Mouse (Mus musculus) T-helper 2 cell (primary cell): ENCODE results near the gene Tacc2.

Experiments
- in situ Hi-C: fragments of 300-600 bp; cut with MboI, MseI; formaldehyde crosslinking; loops from one replicate; pipeline ENCODE4 v1.15.1; 2025; ENCODE audit warnings: high pct_unique_total_duplicates

Gene Tacc2

GRCm38 (mm10) chr7:130613973-130614372 is 36.7 kb downstream of the Tacc2 start:
- in situ Hi-C loops: no loop called here

DNA sequence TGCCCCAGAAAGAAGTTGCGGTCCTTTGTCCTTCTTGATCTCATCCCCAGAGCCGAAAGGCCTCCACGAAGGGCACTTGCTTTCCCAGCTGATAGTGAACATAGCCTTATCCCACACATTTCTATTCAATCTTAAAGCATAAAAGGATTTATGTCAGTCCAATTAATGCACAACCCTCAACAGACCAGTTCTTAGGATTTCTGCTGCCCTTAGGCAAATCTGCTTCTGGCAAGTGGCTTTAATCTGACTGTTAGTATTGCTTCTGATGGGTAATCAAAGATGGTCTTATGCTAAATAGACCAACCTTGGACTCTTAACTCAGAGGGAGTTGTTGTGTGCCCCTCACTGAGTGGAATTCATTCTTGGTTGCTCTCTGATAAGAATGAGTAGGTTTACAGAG is 40.4 kb downstream of the Tacc2 start:
- in situ Hi-C loops: no loop called here

DNA sequence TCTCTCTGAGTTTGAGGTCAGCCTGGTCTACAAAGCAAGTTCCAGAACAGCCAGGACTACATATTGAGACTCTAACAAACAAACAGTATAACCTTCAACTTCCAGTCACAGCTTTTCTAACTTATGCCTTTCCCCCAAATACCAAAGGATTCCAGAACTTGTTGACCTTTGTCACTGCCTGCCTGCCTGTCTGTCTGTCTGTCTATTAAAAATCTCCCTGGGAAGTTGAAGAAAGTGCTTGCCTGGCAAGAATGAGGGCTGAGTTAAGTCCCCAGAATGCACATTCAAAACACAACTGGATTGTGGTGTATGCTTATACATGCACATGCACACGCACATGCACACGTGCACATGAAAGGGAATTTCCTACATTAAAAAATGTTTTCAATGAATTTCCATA is 43.8 kb downstream of the Tacc2 start:
- in situ Hi-C loops: no loop called here

- in situ Hi-C loops: no loop called here
Measured at GRCm38 (mm10) chr7:130621953-130622352, 44.7 kb downstream of the Tacc2 start.

DNA sequence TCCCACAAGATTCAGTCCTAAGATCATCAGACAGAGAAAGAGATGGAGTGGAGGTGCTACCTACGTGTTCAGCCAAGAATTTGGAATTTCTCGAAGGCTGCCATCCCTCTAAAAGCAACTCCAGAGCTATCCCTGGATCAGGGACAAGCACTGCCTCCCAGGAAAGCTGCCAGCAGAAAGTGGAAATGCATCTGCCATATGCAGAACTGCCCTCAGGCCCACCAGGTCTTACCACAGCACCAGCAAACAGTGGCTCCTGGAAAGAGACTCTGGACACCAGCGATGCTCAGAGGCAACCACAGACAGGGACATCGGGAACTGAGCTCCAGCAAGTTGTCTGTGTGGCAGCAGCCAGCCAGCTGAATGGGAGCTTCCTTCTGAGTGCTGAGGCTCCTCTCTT is 45.1 kb downstream of the Tacc2 start:
- in situ Hi-C loops: no loop called here

GRCm38 (mm10) chr7:130624299-130624698 is 47.1 kb downstream of the Tacc2 start:
- in situ Hi-C loops: no loop called here

- in situ Hi-C loops: no loop called here
Measured at GRCm38 (mm10) chr7:130625361-130625760, 48.1 kb downstream of the Tacc2 start.

DNA sequence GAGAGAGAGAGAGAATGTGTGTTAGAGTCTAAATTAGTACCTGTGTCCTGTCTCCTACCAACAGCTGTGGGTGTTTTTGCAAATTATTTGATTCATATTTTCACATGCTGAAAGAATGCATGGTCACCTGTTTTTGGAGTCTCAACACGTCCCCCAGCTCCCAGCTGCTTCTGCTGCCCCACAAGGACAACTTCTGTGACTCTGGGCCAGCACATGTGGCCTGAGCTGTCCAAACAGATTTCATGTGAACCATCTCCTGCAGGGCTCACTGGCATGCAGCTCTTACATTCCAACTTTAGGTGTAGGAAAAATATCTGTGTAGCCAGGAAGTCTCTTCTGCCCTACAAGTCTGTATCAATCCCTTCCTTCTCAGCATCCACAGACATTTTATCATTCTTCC is 51.4 kb downstream of the Tacc2 start:
- in situ Hi-C loops: no loop called here

GRCm38 (mm10) chr7:130629999-130630398 is 52.8 kb downstream of the Tacc2 start:
- in situ Hi-C loops: no loop called here

DNA sequence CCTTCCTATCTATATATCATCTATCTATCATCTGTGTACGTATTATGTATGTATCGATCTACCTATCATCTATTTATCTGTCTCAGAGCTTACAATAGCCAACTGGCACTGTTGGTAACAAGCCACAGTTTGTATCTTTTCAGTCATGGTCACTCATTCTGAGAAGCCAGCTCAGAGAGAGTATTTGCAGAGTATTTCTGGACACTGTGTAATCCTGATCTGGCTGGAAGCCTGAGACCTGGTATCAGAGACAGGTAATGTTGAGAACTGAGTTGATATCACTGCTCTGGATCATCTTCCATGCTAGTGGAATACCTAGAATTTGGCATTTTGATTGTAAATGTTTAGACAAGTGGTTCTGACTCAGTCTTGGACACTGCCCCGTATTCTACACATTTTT is 53.7 kb downstream of the Tacc2 start:
- in situ Hi-C loops: no loop called here

DNA sequence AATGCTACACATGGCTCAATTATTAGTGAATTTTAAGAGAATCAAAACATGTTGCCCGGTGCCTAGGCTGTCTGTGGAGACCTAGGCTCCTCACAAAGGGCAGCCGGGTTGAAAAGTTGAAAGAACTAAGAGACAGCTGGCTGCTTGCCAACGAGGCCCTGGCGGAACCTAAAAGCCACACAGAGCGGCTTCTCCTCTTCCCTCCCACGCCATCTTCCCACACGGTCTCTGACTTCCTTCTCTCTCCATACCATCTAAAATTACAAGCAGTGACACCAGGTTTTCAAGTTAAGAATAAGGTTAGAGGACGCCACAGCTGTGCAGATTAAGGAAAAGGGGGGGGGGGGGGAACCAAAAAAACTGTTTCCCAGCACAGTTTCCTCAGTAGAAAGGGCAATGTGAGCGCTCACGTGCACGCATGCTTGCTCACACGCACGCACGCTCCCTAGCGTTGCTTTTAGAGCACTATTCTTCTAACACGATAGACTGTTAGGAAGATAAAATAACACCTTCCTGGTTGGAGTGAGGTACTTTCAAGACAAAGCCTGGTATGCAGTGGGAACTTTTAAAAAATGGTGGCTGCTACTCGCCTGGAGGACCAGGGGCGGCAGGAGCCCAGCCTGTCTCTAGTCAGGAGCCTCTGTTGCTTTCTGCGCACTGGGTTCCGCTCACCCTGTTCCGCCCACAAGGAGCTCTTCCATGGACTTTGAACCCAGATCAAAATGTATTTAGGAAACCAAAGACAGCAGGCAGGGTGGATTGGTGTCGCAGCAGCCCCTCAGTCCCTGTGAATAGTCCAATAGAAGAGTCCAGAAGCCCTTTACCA is 54.5 kb downstream of the Tacc2 start:
- in situ Hi-C loops: no loop called here

DNA sequence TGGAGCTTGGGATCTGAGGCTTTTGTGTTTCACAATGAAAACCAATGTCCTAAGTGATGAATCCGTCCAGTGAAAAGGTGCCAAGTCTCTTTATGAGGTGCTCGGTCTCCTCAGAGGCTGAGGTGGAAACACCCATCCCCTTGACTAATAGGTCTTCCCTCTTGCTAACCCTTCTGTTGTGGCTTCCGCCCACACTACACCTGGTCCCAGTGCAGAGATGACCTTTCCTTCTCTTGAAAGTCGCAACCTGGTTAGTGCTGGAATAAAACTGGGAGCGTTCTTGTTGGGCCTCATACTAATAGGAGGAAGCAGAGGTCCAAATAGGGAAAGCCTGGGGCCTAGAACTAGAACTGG is 55.1 kb downstream of the Tacc2 start:
- in situ Hi-C loops: no loop called here

- in situ Hi-C loops: no loop called here
Measured at GRCm38 (mm10) chr7:130634259-130634871, 57.1 kb downstream of the Tacc2 start.

GRCm38 (mm10) chr7:130635212-130635611 is 58.0 kb downstream of the Tacc2 start:
- in situ Hi-C loops: no loop called here

- in situ Hi-C loops: no loop called here
Measured at GRCm38 (mm10) chr7:130636274-130636673, 59.0 kb downstream of the Tacc2 start.

GRCm38 (mm10) chr7:130636902-130637301 is 59.7 kb downstream of the Tacc2 start:
- in situ Hi-C loops: no loop called here

DNA sequence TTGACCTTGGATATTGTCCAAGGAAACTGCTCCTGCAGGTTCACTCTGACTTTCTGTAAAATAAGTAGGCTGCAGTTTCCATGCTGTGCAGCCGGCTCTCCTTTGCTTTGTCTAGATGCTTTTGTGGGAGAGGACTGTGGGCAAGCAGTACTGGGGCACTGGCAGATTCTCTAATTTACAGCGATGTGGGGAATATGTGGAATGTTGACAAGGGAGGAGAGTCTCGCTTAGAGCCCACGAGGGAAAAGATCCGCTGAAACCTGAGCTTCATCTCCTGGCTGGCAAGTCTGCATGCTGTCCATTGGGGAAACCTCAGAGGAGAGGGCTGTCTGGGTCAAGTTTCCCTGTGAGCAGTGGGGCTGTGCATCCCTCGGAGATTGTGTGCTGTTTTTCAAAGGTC is 60.6 kb downstream of the Tacc2 start:
- in situ Hi-C loops: no loop called here

- in situ Hi-C loops: no loop called here
Measured at GRCm38 (mm10) chr7:130640681-130641080, 63.4 kb downstream of the Tacc2 start.

DNA sequence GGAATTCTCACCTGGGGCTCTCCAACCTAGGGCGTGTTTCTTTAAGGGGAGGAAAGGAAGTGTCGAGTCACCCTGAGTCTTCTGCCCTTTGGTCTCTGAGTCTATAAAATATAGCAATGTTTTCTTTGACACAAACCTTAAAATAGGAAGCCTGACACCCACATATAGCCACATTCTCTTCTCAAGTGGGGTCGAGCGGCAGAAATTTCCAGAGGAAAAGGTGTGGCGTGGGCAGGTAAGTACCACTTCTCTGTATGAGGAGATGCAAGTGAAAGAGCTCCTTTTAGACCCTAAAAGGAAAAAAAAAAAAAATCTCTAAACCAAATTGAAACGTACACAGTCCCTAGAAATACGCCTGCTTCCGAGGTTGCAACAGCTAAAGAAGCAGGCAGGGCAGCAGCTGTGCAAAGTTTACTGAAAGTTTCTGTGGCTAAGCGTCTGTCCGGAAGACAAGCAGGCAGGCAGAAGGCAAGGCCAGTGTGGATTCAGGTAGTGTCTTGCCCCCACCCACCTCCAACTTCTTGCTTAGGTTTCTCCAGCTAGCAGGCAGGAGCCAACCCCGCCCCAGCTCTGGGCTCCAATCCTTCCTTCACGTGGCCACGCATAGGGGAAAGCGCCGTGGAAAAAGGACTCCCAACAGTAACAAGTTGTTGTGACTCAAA is 68.2 kb downstream of the Tacc2 start:
- in situ Hi-C loops: no loop called here

- in situ Hi-C loops: no loop called here
Measured at GRCm38 (mm10) chr7:130645994-130646761, 68.9 kb downstream of the Tacc2 start.

DNA sequence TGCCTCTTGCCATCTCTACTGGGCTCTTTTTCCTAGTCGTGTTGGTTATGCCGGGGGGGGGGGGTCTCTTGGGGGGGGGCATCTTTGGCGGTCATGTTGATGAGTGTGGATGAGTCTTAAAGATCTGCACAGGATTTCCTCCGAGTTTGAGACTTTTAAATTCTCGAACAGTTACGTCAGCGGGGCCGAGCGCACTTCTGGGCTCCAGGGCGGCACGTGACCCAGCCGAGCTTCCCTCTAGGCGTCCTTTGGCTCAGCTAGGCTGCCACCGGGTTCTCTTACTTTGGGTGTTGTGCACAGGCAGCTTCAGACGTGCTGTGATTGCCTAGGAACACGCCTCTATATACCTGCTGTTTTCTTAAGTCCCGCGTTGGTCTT is 69.5 kb downstream of the Tacc2 start:
- in situ Hi-C loops: no loop called here

- in situ Hi-C loops: no loop called here
Measured at GRCm38 (mm10) chr7:130648061-130648460, 70.8 kb downstream of the Tacc2 start.
